Mouse (Mus musculus): ENCODE measurements around the gene Slc24a1.

GRCm38 (mm10) chr9:64938535-64938934 lies 12.9 kb downstream of the Slc24a1 start:
- TF ChIP-seq CTCF (IDR thresholded peaks at IDR 0.05; ENCODE audit: borderline replicate concordance, extremely low read depth, insufficient read depth, insufficient read length) (no peak), POLR2A (IDR thresholded peaks at IDR 0.05; ENCODE audit: borderline replicate concordance, extremely low read depth, insufficient read depth, insufficient read length, poor library complexity, severe bottlenecking) (no peak)
